Mouse (Mus musculus) C2C12 (cell line): ENCODE results near the gene Nbeal2. TPM values are rescaled to one million over a fixed set of nuclear protein-coding genes. Genes with fewer than 3 reads are reported as not detected.

Source experiments
- H3K27me3 ChIP-seq: one replicate; pipeline ENCODE4 v1.6.1; 2011; ENCODE audit not compliant: control insufficient read depth, insufficient read depth, insufficient read length
- H3K36me3 ChIP-seq: one replicate; pipeline ENCODE4 v1.6.1; 2011; ENCODE audit not compliant: control insufficient read depth, insufficient read depth
- H3K4me3 ChIP-seq: one replicate; pipeline ENCODE4 v1.5.1; 2011; ENCODE audit warnings: mild to moderate bottlenecking, control low read depth; ENCODE audit not compliant: poor library complexity, insufficient read depth, severe bottlenecking
- H3K79me2 ChIP-seq: one replicate; pipeline ENCODE4 v1.6.1; 2011; ENCODE audit not compliant: control insufficient read depth, insufficient read depth
- H3K79me3 ChIP-seq: one replicate; pipeline ENCODE4 v1.6.1; 2011; ENCODE audit warnings: low read depth, control low read depth
- H3ac ChIP-seq: one replicate; pipeline ENCODE3; 2011; ENCODE audit warnings: low read depth; ENCODE audit not compliant: control insufficient read depth, insufficient read length
- CEBPB ChIP-seq: IDR thresholded peaks from one replicate; pipeline ENCODE4 v1.6.1; 2011; ENCODE audit warnings: low read depth, mild to moderate bottlenecking, control low read depth, moderate library complexity
- CTCF ChIP-seq: IDR thresholded peaks from one replicate; pipeline ENCODE4 v1.5.1; 2011; ENCODE audit not compliant: control insufficient read depth, insufficient read depth, insufficient read length
- FOSL1 ChIP-seq: IDR thresholded peaks from one replicate; pipeline ENCODE4 v1.8.0; 2011; ENCODE audit warnings: mild to moderate bottlenecking, low read length; ENCODE audit not compliant: poor library complexity, insufficient read depth, severe bottlenecking
- MAX ChIP-seq: IDR thresholded peaks from one replicate; pipeline ENCODE4 v1.6.1; 2011; ENCODE audit warnings: mild to moderate bottlenecking, control low read depth
- MYOD1 ChIP-seq: IDR thresholded peaks from one replicate; pipeline ENCODE4 v1.6.1; 2011; ENCODE audit warnings: low read depth; ENCODE audit not compliant: control insufficient read depth, insufficient read length
- MYOG ChIP-seq: IDR thresholded peaks from one replicate; pipeline ENCODE4 v1.6.1; 2011; ENCODE audit not compliant: control insufficient read depth, insufficient read length; ENCODE audit errors: extremely low read depth
- USF1 ChIP-seq: IDR thresholded peaks from one replicate; pipeline ENCODE4 v1.6.1; 2011; ENCODE audit warnings: low read depth, mild to moderate bottlenecking, control low read depth, moderate library complexity
- polyA plus RNA-seq: library from polyadenylated mRNA; unstranded; fragments of >200 nt; fragmentation: generic; extraction: Trizol; gene quantifications from one replicate; pipeline ENCODE4 v1.2.1, GENCODE M21; 2012; ENCODE audit warnings: missing spikeins

Gene Nbeal2
- polyA plus RNA-seq, 1 experiment, result 3.3 TPM

DNA sequence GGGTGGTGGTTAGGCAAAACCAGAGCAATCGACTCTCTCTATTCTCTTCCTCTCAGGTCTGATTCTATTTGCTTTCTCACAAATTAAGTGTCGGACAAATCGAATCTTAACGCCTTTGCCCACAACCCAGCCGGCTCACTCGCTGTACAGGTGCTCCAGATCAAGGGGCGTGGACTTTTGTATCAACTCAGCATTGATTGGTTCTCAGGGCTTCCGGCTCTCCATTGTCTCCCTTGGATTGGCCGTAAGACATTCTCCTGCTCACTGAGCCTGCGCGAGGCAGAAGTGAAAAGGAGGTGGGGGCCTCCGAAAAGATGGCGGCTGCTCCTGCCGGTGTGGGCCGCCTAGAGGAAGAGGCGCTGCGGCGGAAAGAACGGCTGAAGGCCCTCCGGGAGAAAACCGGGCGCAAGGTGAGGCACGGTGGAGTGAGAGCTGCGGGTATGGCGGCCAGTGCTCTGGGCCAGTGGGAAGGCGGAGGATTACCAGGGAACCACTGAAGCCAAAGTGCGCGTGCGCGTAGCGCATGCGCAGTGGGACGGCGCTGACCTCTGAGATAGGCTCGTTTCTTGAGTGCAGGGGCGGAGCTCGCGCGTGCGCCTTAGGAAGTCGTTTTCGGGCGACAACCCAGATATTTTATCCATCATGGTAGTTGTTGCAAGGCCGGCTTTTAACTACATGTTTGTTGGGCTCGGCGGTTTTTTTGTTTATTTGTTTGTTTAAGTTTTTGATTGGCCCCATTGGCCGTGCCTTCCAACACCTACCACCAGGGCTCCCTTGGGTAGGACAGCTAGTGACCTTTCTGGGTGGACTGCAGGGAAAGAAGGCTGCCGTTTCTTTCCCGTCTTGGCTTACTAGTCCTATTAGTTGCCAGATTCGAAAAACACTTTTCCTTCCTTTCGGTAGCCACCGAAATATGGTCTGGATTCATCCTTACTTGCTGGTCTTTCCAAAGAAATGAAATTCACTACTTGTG is 2.6 kb upstream of the Nbeal2 start, which contains the start of gene Ccdc12:
Gene Ccdc12 (plus strand): TSS at position 255 of the 973 bp plus-strand sequence.
- H3K79me3 ChIP-seq, result peaks cover 42% of the 10 kb centered on the region
- TF ChIP-seq MYOD1, result no peak
- no peak for TF ChIP-seq MAX
- TF ChIP-seq MYOG, result no peak
- TF ChIP-seq CEBPB, result no peak
- no peak for TF ChIP-seq CTCF
- no peak for TF ChIP-seq USF1
- no peak for TF ChIP-seq FOSL1

GRCm38 (mm10) chr9:110655651-110656007 is 1.7 kb upstream of the Nbeal2 start:
- no peaks in the 10 kb centered on the region for H3K27me3 ChIP-seq
- TF ChIP-seq MYOD1 (no peak), MAX (no peak), CTCF (no peak), USF1 (no peak), CEBPB (no peak), MYOG (no peak), FOSL1 (no peak)
- peaks cover 40% of the 10 kb centered on the region for H3K79me2 ChIP-seq
- peaks cover 35% of the 10 kb centered on the region for H3K79me3 ChIP-seq
- peaks cover 10% of the 10 kb centered on the region for H3K36me3 ChIP-seq
- peak overlapping the region; percentile 41 for H3ac ChIP-seq
- H3K4me3 ChIP-seq, result no peak overlapping the region

More for the DNA sequence above, 2.6 kb upstream of the Nbeal2 start, which contains the start of gene Ccdc12:
- no peaks in the 10 kb centered on the region for H3K27me3 ChIP-seq
- peaks cover 10% of the 10 kb centered on the region for H3K36me3 ChIP-seq
- H3K79me2 ChIP-seq, result peaks cover 49% of the 10 kb centered on the region
- peak within 1 kb of the TSS; percentile 44 for H3K4me3 ChIP-seq
- peak within 1 kb of the TSS; percentile 86 for H3ac ChIP-seq

DNA sequence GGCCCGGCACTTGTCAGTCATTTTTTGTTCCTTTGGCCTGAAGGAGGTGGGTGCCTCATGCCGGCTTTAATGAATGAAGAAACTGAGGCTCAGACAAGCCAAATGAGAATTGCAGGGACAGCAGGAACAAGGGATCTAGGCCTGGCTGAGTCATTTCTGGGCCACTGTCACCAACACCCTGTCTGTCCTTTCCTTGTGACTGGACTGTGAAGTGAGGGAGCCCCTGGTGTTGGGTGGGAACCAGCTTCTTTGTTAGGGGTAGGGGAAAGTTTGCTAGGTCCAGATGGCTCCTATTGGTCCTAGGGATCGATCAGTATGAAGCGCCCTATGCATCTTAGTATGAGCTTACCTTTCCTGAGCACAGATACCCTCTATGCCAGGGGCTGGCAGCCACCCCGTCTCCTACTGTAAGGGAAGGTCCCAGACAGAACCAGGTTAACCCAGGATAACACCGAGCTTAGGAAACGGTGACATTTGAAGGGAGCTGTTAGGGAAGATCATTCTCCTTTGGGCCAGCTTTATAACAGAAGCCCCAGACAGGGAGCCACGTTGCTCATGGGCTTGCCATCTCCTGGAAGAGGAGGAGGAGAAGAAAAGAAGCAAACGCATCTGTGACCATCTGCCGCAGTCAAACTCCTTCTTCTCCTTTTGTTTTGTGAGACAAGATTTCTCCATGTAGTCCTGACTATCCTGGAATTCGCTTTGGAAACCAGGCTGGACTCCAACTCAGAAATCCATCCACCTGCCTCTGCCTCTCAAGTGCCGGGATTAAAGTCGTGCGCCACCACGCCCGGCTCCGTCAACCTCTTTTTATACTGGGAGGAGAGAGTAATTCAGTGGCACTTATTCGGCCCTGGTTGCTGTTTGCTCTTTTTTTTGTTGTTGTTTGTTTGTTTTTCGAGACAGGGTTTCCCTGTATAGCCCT is 1.0 kb upstream of the Nbeal2 start:
- Histone ChIP-seq H3ac (no peak overlapping the region), H3K4me3 (no peak overlapping the region), H3K79me2 (peaks cover 34% of the 10 kb centered on the region), H3K79me3 (peaks cover 29% of the 10 kb centered on the region), H3K36me3 (peaks cover 10% of the 10 kb centered on the region), H3K27me3 (no peaks in the 10 kb centered on the region)
- no peak for TF ChIP-seq USF1
- no peak for TF ChIP-seq MYOG
- TF ChIP-seq FOSL1, result no peak
- no peak for TF ChIP-seq MYOD1
- TF ChIP-seq MAX, result no peak
- no peak for TF ChIP-seq CEBPB
- TF ChIP-seq CTCF, result no peak

DNA sequence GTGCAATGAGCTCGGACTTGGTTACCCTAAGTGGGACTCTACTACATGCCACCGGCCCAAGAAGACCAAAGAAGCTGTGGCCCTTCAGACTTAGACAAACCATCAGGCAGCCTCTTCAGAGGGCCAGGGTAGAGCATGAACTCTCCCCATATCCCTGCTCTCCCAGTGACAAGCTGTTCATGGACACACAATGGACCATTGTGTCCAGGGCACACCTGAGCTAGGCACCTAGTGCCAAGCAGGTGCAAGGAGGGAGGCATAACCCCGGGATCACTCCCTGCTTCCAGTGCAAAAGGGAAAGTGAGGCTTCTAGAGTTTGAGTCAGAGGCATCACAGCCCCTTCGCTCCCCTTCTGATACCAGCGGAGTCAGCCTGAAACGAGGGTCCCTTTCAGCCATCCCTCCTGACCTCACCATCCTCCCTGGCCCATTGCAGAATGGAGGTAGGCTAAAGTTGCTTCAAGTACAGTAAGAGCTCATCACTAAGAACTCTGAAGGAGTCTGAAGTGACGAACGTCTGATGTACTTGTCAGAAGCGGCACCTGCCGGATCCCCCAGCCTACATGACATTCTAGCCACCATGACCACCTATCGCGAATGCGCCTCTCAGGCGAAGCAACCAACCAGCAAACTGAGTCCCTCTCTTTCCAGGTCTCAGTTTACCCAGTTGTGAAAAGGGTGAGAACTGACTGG is 852 bp downstream of the Nbeal2 start:
- H3K79me3 ChIP-seq, result peaks cover 13% of the 10 kb centered on the region
- peak overlapping the region; percentile 74 for H3ac ChIP-seq
- H3K36me3 ChIP-seq, result no peaks in the 10 kb centered on the region
- H3K4me3 ChIP-seq, result peak overlapping the region; percentile 51
- TF ChIP-seq CTCF, result no peak
- TF ChIP-seq USF1, result no peak
- TF ChIP-seq FOSL1, result no peak
- TF ChIP-seq MYOD1, result no peak
- TF ChIP-seq MAX, result no peak
- TF ChIP-seq MYOG, result no peak
- no peak for TF ChIP-seq CEBPB
- H3K79me2 ChIP-seq, result peaks cover 15% of the 10 kb centered on the region
- H3K27me3 ChIP-seq, result no peaks in the 10 kb centered on the region

DNA sequence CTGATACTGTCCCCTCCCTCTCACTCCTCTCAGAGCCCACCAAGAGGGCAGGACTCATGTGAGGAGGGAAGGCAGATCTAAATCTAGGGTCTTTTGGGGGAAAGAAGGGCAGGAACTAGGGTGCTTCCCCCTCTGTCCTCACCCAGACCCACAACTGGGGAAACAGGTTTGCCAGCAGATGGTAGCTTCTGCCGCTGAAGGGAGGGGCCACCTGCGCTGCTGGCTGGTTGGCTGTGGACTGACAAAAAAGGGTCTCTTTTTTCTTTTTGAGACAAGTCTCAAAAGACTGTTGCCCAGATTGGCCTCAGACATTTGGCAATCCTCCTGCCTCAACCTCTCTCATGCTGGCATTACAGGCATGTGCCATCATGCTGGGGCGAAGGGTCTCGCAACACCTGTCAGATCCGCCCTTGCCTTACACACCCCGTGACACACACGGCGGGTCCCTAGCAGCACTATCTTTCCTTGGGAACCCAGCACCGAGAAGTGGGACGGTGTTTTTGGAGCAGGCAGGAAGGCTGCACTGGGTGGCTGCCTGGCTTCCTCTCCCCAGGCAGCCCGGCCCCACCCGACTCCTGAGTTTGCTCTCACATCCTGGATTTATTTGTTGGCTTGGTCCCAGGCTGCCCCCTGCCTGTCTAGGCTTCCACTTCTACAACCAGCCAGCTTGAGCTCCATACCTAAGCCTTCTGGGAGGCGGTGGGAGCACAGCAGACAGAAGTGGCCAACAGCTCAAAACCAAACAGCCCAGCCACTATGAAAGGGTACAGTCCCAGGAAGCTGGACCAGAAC is 1.8 kb downstream of the Nbeal2 start:
- H3ac ChIP-seq, result no peak overlapping the region
- peaks cover 3% of the 10 kb centered on the region for H3K79me3 ChIP-seq
- no peak overlapping the region for H3K4me3 ChIP-seq
- no peaks in the 10 kb centered on the region for H3K36me3 ChIP-seq
- peaks cover 5% of the 10 kb centered on the region for H3K79me2 ChIP-seq
- H3K27me3 ChIP-seq, result no peaks in the 10 kb centered on the region
- TF ChIP-seq FOSL1, result no peak
- no peak for TF ChIP-seq USF1
- no peak for TF ChIP-seq MYOD1
- no peak for TF ChIP-seq MYOG
- no peak for TF ChIP-seq MAX
- TF ChIP-seq CEBPB, result no peak
- TF ChIP-seq CTCF, result no peak
